Mouse (Mus musculus) left cerebral cortex, adult 9 months (tissue): ENCODE results near the gene Enox1.

Experiments used
- DNase-seq, 2 experiments: peaks; one replicate each; pipeline ENCODE4 v3.0.0; 2022; ENCODE audit warnings: low spot score in 2 of 2

The Enox1 gene

GRCm38 (mm10) chr14:77272248-77272930 lies 115.8 kb downstream of the Enox1 start:
- DNase-seq = no peak

GRCm38 (mm10) chr14:77272931-77273446 lies 116.4 kb downstream of the Enox1 start:
- DNase-seq = peak in 1 of 2 experiments; percentile 32

- DNase-seq = no peak
Observed at GRCm38 (mm10) chr14:77273721-77274120, 117.2 kb downstream of the Enox1 start.

- DNase-seq = peak in 1 of 2 experiments; percentile 8
Observed at GRCm38 (mm10) chr14:77275607-77276006, 119.0 kb downstream of the Enox1 start.

- no peak for DNase-seq
Observed at GRCm38 (mm10) chr14:77279143-77279542, 122.6 kb downstream of the Enox1 start.

- no peak for DNase-seq
Observed at GRCm38 (mm10) chr14:77280454-77280853, 123.9 kb downstream of the Enox1 start.

GRCm38 (mm10) chr14:77280893-77281292 lies 124.3 kb downstream of the Enox1 start:
- DNase-seq = no peak

- peak in 1 of 2 experiments; percentile 31 for DNase-seq
Observed at GRCm38 (mm10) chr14:77283939-77284338, 127.4 kb downstream of the Enox1 start.

- no peak for DNase-seq
Observed at GRCm38 (mm10) chr14:77285453-77285852, 128.9 kb downstream of the Enox1 start.

GRCm38 (mm10) chr14:77291756-77292155 lies 135.2 kb downstream of the Enox1 start:
- no peak for DNase-seq

- peak in 1 of 2 experiments; percentile 67 for DNase-seq
Observed at GRCm38 (mm10) chr14:77297039-77297438, 140.5 kb downstream of the Enox1 start.

- DNase-seq = no peak
Observed at GRCm38 (mm10) chr14:77298327-77298726, 141.8 kb downstream of the Enox1 start.

- no peak for DNase-seq
Observed at GRCm38 (mm10) chr14:77309571-77309970, 153.0 kb downstream of the Enox1 start.

GRCm38 (mm10) chr14:77311456-77311855 lies 154.9 kb downstream of the Enox1 start:
- no peak for DNase-seq

GRCm38 (mm10) chr14:77319396-77319795 lies 162.8 kb downstream of the Enox1 start:
- DNase-seq = no peak

- no peak for DNase-seq
Observed at GRCm38 (mm10) chr14:77324348-77324747, 167.8 kb downstream of the Enox1 start.

- no peak for DNase-seq
Observed at GRCm38 (mm10) chr14:77327693-77328092, 171.1 kb downstream of the Enox1 start.

GRCm38 (mm10) chr14:77329791-77330190 lies 173.2 kb downstream of the Enox1 start:
- no peak for DNase-seq

- no peak for DNase-seq
Observed at GRCm38 (mm10) chr14:77343662-77344340, 187.2 kb downstream of the Enox1 start.

- peak in 1 of 2 experiments; percentile 44 for DNase-seq
Observed at GRCm38 (mm10) chr14:77346296-77346695, 189.7 kb downstream of the Enox1 start.

GRCm38 (mm10) chr14:77351803-77352352 lies 195.3 kb downstream of the Enox1 start:
- no peak for DNase-seq

GRCm38 (mm10) chr14:77362662-77363061 lies 206.1 kb downstream of the Enox1 start:
- DNase-seq = no peak

GRCm38 (mm10) chr14:77368411-77368810 lies 211.8 kb downstream of the Enox1 start:
- peak in 1 of 2 experiments; percentile 22 for DNase-seq
